Mouse (Mus musculus) hindbrain, embryonic 14.5 days (tissue): ENCODE results near the gene Fam209. TPM values are rescaled to one million over a fixed set of nuclear protein-coding genes. Genes with fewer than 3 reads are reported as not detected.

Experiments used
- ATAC-seq: fragments of 200-750 bp; cut with Nextera tagmentation; 2 replicates; pipeline ENCODE4 v1.8.0; 2017; ENCODE audit warnings: moderate number of reproducible peaks, mild to moderate bottlenecking, moderate TSS enrichment, moderate library complexity; ENCODE audit not compliant: low FRiP score
- DNase-seq: peaks from one replicate; pipeline ENCODE4 v3.0.0-alpha.2; 2015; ENCODE audit warnings: low spot score
- H3K27ac ChIP-seq: fragments of 300-500 bp; sonication (generic); 2 replicates; pipeline ENCODE4 v1.5.1; 2014; ENCODE audit warnings: mild to moderate bottlenecking, moderate library complexity
- H3K27me3 ChIP-seq: fragments of 300-500 bp; sonication (generic); 2 replicates; pipeline ENCODE4 v1.6.1; 2014; ENCODE audit warnings: mild to moderate bottlenecking, low read length, mixed read lengths; ENCODE audit not compliant: control insufficient read depth, insufficient read depth
- H3K36me3 ChIP-seq: fragments of 300-500 bp; sonication (generic); replicated peaks from 2 replicates; pipeline ENCODE4 v1.6.1; 2014; ENCODE audit not compliant: control insufficient read depth, insufficient read depth
- H3K4me1 ChIP-seq: fragments of 300-500 bp; sonication (generic); replicated peaks from 2 replicates; pipeline ENCODE4 v1.6.1; 2014; ENCODE audit warnings: antibody characterized with exemption, low read length, mixed read lengths; ENCODE audit not compliant: control insufficient read depth, insufficient read depth
- H3K4me2 ChIP-seq: fragments of 300-500 bp; sonication (generic); replicated peaks from 2 replicates; pipeline ENCODE4 v1.6.1; 2014; ENCODE audit warnings: mild to moderate bottlenecking, moderate library complexity
- H3K4me3 ChIP-seq: fragments of 300-500 bp; sonication (generic); replicated peaks from 2 replicates; pipeline ENCODE4 v1.5.1; 2014; ENCODE audit warnings: mild to moderate bottlenecking, low read length
- H3K9ac ChIP-seq: fragments of 300-500 bp; sonication (generic); 2 replicates; pipeline ENCODE4 v1.6.1; 2014
- H3K9me3 ChIP-seq: fragments of 300-500 bp; sonication (generic); 2 replicates; pipeline ENCODE4 v1.6.1; 2016; ENCODE audit warnings: low read length; ENCODE audit not compliant: control insufficient read depth
- WGBS: fragments of 180-500 bp; shearing (Covaris S2); extraction: QIAGEN DNeasy Blood & Tissue Kit; methylation state at CpG from one replicate; pipeline ENCODE4 v1.1.7; 2014; 5-methylcytosine and 5-hydroxymethylcytosine counted together
- polyA plus RNA-seq: library from polyadenylated mRNA; unstranded; fragments of >200 nt; fragmentation: Nextera tagmentation; extraction: Ambion mirVana; gene quantifications from 2 replicates; pipeline ENCODE4 v1.2.1, GENCODE M21; 2014

The Fam209 gene
- polyA plus RNA-seq, 1 experiment from 2014 or later, result 0.29 TPM

DNA sequence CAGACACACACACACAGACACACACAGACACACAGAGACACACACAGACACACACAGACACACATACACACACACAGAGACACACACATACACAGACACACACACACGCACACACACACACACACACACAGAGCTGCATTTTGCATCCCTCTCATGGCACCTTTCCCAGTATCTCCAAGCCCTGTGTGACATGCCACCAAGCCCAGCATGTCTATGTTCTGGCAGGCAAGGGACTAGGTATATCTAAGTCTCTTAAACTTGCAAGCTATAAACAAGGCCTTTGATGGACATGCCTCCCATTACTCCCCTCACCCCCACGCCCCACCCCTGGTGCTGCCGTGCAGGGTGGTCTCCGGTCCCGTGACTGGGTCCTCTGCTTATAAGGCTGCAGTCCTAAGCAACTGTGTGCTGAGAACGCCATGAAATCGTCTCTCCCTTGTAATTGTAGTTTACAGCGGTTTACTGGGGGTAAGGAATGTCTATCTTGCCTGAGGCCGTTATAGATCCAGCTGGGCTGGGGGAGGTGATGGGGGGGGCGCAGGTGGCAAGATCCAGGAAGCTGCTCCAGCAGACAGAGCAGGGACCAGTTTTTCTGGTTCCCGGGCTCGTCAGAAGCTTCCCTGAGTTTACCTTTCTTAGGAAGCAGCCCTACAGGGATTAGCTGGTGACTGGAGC lies 12.5 kb downstream of the Fam209 start:
- Histone ChIP-seq H3K27ac (no peak overlapping the region), H3K4me2 (no peak overlapping the region), H3K9me3 (no peaks in the 10 kb centered on the region), H3K36me3 (no peaks in the 10 kb centered on the region), H3K4me1 (no peaks in the 10 kb centered on the region), H3K4me3 (no peak overlapping the region), H3K9ac (no peak overlapping the region), H3K27me3 (no peaks in the 10 kb centered on the region)
- no peak for DNase-seq
- 48% methylated on average over 12 of the region's 12 CpGs for WGBS
- no peak for ATAC-seq

DNA sequence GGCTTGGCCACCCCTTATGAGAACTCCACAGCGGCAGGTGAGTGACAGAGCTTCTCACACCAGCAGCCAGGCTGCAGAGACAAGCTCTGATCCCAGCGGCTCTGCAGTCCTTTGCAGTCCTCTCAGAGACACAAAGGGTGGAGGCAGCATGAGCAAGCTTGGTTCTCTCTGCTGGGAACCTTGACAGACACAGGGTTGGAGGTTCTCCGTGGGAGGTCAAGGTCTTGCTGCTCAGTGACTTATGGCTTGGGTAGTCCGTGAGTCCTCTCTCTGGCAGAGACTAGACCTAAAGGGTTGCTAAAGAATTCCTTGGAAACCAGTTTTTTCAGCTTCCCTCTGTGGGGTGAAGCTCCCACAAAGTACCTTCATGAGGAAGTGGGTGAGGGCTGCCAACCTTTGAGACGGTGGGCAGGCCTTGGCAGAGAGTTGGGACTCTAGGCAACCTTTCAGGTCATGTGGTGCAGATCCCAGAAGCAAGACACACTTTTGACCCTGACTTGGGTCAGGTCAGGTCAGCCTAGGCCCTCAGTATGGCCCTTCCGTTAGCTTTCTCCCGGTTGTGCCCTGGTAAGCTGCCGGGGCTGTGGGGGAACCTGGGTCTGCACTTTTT lies 24.5 kb downstream of the Fam209 start:
- Histone ChIP-seq H3K36me3 (no peaks in the 10 kb centered on the region), H3K9ac (no peak overlapping the region), H3K27ac (no peak overlapping the region), H3K4me2 (no peak overlapping the region), H3K4me3 (no peak overlapping the region), H3K9me3 (no peaks in the 10 kb centered on the region), H3K4me1 (no peaks in the 10 kb centered on the region), H3K27me3 (no peaks in the 10 kb centered on the region)
- WGBS, result 74% methylated on average over 8 of the region's 8 CpGs
- DNase-seq, result no peak
- ATAC-seq, result no peak

DNA sequence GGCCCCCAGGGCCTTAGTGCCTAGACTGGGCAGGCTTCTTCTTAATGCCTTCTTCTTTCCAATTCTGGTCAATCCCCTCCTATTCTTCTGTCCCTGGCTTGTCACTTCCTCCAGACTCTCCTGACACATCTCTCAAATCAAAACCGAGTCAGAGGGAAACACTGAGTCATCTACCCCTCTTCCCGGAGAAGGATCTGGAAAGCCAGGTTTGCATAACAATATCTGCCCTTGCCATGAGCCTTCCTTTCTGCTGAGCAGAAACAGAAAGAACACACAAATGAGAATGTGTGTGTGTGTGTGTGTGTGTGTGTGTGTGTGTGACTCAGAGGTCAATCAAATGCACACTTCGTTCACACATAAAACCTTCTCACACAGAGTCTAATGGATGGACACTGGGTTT lies 26.5 kb downstream of the Fam209 start:
- Histone ChIP-seq H3K36me3 (no peaks in the 10 kb centered on the region), H3K9me3 (no peaks in the 10 kb centered on the region), H3K4me3 (no peak overlapping the region), H3K4me2 (no peak overlapping the region), H3K27ac (no peak overlapping the region), H3K27me3 (no peaks in the 10 kb centered on the region), H3K9ac (no peak overlapping the region), H3K4me1 (no peaks in the 10 kb centered on the region)
- no peak for ATAC-seq
- no peak for DNase-seq
- 25% methylated on average over 3 of the region's 3 CpGs for WGBS

DNA sequence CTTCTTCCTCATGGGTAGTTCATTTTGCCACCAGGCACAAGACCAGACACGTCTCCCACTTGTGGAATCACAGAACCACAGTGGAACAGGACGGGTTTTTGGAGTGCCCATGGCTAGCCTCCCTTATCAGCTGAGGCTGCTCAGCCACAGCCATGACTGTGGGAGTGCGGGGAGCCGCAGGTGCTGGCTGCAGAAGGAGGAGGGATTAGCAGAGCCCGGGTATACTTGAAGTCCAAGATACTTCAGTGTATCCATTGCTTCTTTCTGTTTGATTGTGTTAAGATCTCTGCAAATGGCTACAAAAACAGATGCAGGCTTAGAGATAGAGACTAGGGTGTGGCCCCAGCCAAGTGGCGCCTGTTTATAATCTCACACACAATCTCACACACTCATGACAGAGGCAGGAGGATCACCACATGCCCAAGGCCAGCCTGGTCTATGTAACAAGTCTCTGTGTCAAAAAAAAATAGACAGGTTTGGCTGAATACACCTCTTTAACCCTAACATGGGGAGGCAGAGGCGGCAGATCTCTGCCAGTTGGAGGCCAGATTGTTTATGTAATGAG lies 28.5 kb downstream of the Fam209 start:
- 68% methylated on average over 7 of the region's 7 CpGs for WGBS
- Histone ChIP-seq H3K4me2 (no peak overlapping the region), H3K27ac (no peak overlapping the region), H3K36me3 (no peaks in the 10 kb centered on the region), H3K9ac (no peak overlapping the region), H3K9me3 (no peaks in the 10 kb centered on the region), H3K4me1 (no peaks in the 10 kb centered on the region), H3K4me3 (no peak overlapping the region), H3K27me3 (no peaks in the 10 kb centered on the region)
- ATAC-seq (no peak), DNase-seq (no peak)

DNA sequence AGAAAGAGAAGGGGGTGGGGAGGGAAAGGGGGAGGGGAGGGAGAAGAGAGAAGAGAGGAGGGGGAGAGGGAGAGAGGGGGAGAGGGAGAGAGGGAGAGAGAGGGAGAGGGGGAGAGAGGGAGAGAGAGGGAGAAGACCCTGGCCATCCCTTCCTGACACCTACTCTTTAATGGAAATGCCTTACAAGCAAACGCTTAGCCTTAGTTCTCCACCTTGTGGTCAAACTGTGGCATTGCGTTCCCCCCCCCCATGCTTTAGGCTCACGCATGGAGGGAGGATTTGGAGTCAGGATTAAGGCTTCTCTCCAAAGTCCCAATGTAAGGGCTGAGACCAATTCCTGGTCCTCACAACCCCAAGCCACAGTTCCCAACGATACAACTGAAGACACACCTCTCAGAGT lies 29.0 kb downstream of the Fam209 start:
- 1% methylated on average over 4 of the region's 4 CpGs for WGBS
- ATAC-seq, result no peak

DNA sequence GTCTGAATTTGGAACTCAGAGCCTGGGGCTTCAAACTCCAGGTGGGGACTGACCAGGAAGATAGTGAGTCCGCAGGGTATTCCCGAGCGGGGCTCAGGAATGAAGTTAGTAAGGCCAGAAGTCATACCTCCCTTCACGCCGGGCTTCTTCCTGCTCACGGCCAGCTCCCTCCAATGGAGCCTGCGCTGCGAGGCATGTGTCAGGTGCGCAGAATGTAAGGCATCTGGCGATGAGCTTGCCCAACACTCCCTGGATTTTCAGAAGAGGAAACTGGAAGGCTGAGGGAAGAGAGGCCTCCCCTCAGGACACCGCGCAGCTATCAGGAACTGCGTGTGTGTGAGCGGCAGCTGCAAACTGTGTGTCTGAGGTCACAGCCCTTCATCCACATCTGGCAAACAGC lies 29.8 kb downstream of the Fam209 start:
- no peak for ATAC-seq
- Histone ChIP-seq H3K4me1 (no peaks in the 10 kb centered on the region), H3K4me3 (no peak overlapping the region), H3K36me3 (no peaks in the 10 kb centered on the region), H3K4me2 (no peak overlapping the region), H3K27ac (no peak overlapping the region), H3K9ac (no peak overlapping the region), H3K27me3 (no peaks in the 10 kb centered on the region), H3K9me3 (no peaks in the 10 kb centered on the region)
- WGBS, result 74% methylated on average over 14 of the region's 14 CpGs
- DNase-seq, result no peak

More for the DNA sequence above, 29.0 kb downstream of the Fam209 start:
- Histone ChIP-seq H3K9ac (no peak overlapping the region), H3K27ac (no peak overlapping the region), H3K4me2 (no peak overlapping the region), H3K4me3 (no peak overlapping the region), H3K4me1 (no peaks in the 10 kb centered on the region), H3K36me3 (no peaks in the 10 kb centered on the region), H3K27me3 (no peaks in the 10 kb centered on the region), H3K9me3 (no peaks in the 10 kb centered on the region)
- peak; percentile 79 for DNase-seq

DNA sequence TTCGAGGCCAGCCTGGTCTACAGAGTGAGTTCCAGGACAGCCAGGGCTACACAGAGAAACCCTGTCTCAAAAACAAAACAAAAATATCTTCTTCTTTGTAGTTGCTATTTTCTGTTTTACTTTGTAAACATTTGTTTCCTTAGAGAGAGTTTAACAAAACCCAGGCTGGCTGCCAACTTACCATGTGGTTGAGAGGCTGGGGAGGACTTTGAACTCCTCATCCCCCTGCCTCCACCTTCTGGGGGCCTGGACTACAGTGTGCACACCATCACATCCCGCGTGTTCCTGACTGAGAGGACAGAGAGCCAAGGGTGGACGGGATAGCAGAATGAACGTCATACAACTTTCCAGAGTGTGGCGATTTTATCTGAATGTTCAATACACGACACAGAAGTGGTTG lies 33.8 kb downstream of the Fam209 start:
- WGBS, result 88% methylated on average over 7 of the region's 7 CpGs
- Histone ChIP-seq H3K4me3 (no peak overlapping the region), H3K36me3 (no peaks in the 10 kb centered on the region), H3K4me2 (no peak overlapping the region), H3K27ac (no peak overlapping the region), H3K27me3 (no peaks in the 10 kb centered on the region), H3K9me3 (no peaks in the 10 kb centered on the region), H3K4me1 (no peaks in the 10 kb centered on the region), H3K9ac (no peak overlapping the region)
- ATAC-seq, result no peak
- DNase-seq, result no peak

DNA sequence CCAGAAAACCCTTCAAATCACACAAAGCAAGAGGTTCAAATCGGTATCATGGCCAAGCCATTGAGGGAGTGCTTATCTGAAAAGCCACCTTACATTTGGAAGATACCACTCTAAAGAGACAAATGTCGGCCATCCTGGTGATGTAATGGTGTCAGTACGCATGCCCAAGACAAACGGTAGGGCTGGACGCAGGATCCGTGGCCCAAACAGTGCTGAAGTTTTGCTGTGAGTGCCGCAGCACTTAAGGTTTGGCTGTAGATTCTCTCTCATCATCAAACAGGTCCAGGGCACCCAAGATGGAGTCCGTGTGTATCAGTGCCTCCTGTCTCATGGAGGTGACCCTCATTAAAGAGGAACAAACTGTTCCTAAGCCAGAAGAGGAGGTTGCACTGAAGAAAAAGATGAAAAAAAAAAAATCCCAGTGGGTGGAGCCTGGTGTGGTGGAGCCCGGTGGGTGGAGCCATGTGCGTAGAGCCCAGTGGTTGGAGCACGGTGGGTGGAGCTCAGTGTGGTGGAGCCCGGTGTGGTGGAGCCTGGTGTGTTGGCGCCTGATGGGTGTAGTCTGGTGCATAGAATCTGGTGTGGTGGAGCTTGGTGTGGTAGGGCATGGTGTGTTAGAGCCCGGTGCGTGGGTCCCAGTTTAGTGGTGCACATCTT lies 37.9 kb downstream of the Fam209 start:
- Histone ChIP-seq H3K9me3 (no peaks in the 10 kb centered on the region), H3K4me3 (no peak overlapping the region), H3K27me3 (no peaks in the 10 kb centered on the region), H3K4me2 (no peak overlapping the region), H3K27ac (no peak overlapping the region), H3K4me1 (no peaks in the 10 kb centered on the region), H3K36me3 (no peaks in the 10 kb centered on the region), H3K9ac (no peak overlapping the region)
- no peak for DNase-seq
- ATAC-seq, result no peak
- 91% methylated on average over 15 of the region's 15 CpGs for WGBS

DNA sequence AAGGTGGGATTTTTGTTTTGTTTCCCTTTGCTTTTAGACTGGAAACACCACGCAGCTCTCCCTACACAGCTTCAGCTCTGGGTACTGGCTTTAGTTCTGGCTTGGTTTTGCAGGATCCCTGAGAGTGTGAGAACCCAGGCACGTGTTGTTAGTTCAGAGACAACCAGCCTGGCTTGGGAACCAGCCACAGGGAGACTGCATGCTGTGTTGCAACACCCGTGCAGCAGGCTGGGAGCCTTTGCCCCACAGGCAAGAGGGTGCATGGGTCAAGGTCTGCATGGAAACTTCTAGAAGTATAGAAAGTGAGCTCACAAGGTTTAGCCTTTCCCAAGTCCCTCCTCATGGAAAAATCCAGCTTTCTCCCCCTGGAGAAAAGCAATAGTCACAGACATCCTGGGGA lies 38.6 kb downstream of the Fam209 start:
- 61% methylated on average over 3 of the region's 3 CpGs for WGBS
- no peak for ATAC-seq
- Histone ChIP-seq H3K4me3 (no peak overlapping the region), H3K9me3 (no peaks in the 10 kb centered on the region), H3K36me3 (no peaks in the 10 kb centered on the region), H3K4me1 (no peaks in the 10 kb centered on the region), H3K27ac (no peak overlapping the region), H3K4me2 (no peak overlapping the region), H3K27me3 (no peaks in the 10 kb centered on the region), H3K9ac (no peak overlapping the region)
- no peak for DNase-seq
